Mouse (Mus musculus): ENCODE measurements around the gene Tor1a. TPM values are rescaled to one million over a fixed set of nuclear protein-coding genes. Genes with fewer than 3 reads are reported as not detected.
"Not testable (repeated sequence)": the region's sequence is repeated elsewhere in the genome, so short reads cannot be mapped to it uniquely, and the experiment has no call there.

Gene Tor1a
- polyA plus RNA-seq, 1 experiment: 46.8 TPM

- DNase-seq (ENCODE audit: low spot score): no peak
Observed at GRCm38 (mm10) chr2:30918780-30919329, 48.9 kb downstream of the Tor1a start.

- no peak for DNase-seq (ENCODE audit: low spot score)
Observed at GRCm38 (mm10) chr2:30918126-30918525, 49.6 kb downstream of the Tor1a start.

GRCm38 (mm10) chr2:30917649-30918048, 50.1 kb downstream of the Tor1a start:
- no peak for DNase-seq (ENCODE audit: low spot score)

DNA sequence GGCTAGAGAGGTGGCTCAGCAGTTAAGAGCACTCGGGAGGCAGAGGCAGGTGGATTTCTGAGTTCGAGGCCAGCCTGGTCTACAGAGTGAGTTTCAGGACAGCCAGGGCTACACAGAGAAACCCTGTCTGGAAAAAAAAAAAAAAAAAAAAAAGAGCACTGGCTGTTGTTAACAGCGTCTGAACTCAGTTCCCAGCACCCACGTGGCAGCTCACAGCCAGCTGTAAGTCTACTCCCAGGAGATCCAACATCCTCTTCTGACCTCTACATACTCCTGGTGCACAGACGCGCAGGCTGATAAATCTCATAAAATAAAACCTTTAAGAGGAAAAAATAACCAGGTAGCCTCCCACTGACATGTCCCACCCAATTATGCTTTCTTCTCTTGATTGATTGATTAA, 51.8 kb downstream of the Tor1a start:
- not testable (repeated sequence) for DNase-seq (ENCODE audit: low spot score)

DNA sequence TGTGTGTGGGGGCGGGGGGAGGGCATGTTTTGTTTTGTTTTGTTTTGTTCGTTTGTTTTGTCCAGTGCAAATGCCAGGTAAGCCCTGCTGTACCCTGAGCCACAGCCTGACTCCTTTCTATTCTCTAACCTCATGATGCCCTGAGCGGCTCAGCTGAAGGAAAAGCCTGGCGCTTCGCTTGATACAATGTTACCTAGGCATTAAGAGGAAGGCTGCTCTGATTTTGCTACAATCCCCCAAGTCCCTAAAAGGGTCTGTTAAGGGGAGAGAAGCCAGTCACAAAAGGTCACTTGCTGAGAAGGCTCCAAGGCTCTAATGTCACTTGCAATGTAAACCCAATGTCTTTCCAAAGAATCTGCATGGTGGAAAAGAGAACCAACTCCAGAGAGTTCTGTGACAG, 52.4 kb downstream of the Tor1a start:
- DNase-seq (ENCODE audit: low spot score): no peak

- DNase-seq (ENCODE audit: low spot score): no peak
Observed at GRCm38 (mm10) chr2:30914836-30915235, 52.9 kb downstream of the Tor1a start.

- no peak for DNase-seq (ENCODE audit: low spot score)
Observed at GRCm38 (mm10) chr2:30913022-30913421, 54.7 kb downstream of the Tor1a start.

GRCm38 (mm10) chr2:30912291-30912773, 55.4 kb downstream of the Tor1a start:
- no peak for DNase-seq (ENCODE audit: low spot score)

Other genes starting within 250 kb of the Tor1a start
- gene 1700001O22Rik, start 164.3 kb downstream of the Tor1a start, polyA plus RNA-seq (2012; rRNA removed): 1.5 TPM in 2 replicates
- 32.8 and 44.1 TPM in 2 replicates for gene Ntmt1, start 160.1 kb downstream of the Tor1a start, polyA plus RNA-seq (2012; rRNA removed)
- 26.0 and 27.0 TPM in 2 replicates for gene Asb6, start 137.6 kb downstream of the Tor1a start, polyA plus RNA-seq (2012; rRNA removed)
- 16.4 and 21.9 TPM in 2 replicates for gene Prrx2, start 133.0 kb downstream of the Tor1a start, polyA plus RNA-seq (2012; rRNA removed)
- 64.8 and 69.3 TPM in 2 replicates for gene Ptges, start 38.1 kb downstream of the Tor1a start, polyA plus RNA-seq (2012; rRNA removed)
- gene Tor1b, start 15.0 kb downstream of the Tor1a start, polyA plus RNA-seq (2012; rRNA removed): 45.0 and 47.1 TPM in 2 replicates
- 68.9 and 69.1 TPM in 2 replicates for gene BC005624, start 14.3 kb upstream of the Tor1a start, polyA plus RNA-seq (2012; rRNA removed)
- gene Usp20, start 14.3 kb upstream of the Tor1a start, polyA plus RNA-seq (2012; rRNA removed): 13.5 and 14.7 TPM in 2 replicates
- 167 and 198 TPM in 2 replicates for gene Fnbp1, start 174.1 kb upstream of the Tor1a start, polyA plus RNA-seq (2012; rRNA removed)
- gene Gpr107, start 184.4 kb upstream of the Tor1a start, polyA plus RNA-seq (2012; rRNA removed): 24.2 and 27.0 TPM in 2 replicates

Measured in urinary bladder, adult 2 months (tissue).